Mouse (Mus musculus) hindbrain, embryonic 15.5 days (tissue): ENCODE results near the gene Scfd2. TPM values are rescaled to one million over a fixed set of nuclear protein-coding genes. Genes with fewer than 3 reads are reported as not detected.

Experiments
- ATAC-seq: fragments of 200-750 bp; cut with Nextera tagmentation; 2 replicates; pipeline ENCODE4 v1.8.0; 2017; ENCODE audit warnings: low read depth, moderate number of reproducible peaks, moderate TSS enrichment; ENCODE audit not compliant: low FRiP score
- H3K27ac ChIP-seq: fragments of 300-500 bp; sonication (generic); replicated peaks from 2 replicates; pipeline ENCODE4 v1.5.1; 2015; ENCODE audit warnings: mild to moderate bottlenecking, inconsistent platforms
- H3K27me3 ChIP-seq: fragments of 300-500 bp; sonication (generic); 2 replicates; pipeline ENCODE4 v1.6.1; 2015; ENCODE audit warnings: control low read depth, inconsistent platforms
- H3K36me3 ChIP-seq: fragments of 300-500 bp; sonication (generic); 2 replicates; pipeline ENCODE4 v1.6.1; 2015; ENCODE audit warnings: control low read depth, inconsistent platforms
- H3K4me1 ChIP-seq: fragments of 300-500 bp; sonication (generic); replicated peaks from 2 replicates; pipeline ENCODE4 v1.6.1; 2015; ENCODE audit warnings: control low read depth, inconsistent platforms
- H3K4me2 ChIP-seq: fragments of 300-500 bp; sonication (generic); 2 replicates; pipeline ENCODE4 v1.6.1; 2015; ENCODE audit warnings: moderate library complexity, mild to moderate bottlenecking, inconsistent platforms
- H3K4me3 ChIP-seq: fragments of 300-500 bp; sonication (generic); 2 replicates; pipeline ENCODE4 v1.5.1; 2015; ENCODE audit warnings: mild to moderate bottlenecking, inconsistent platforms
- H3K9ac ChIP-seq: fragments of 300-500 bp; sonication (generic); 2 replicates; pipeline ENCODE4 v1.6.1; 2015; ENCODE audit warnings: inconsistent platforms
- H3K9me3 ChIP-seq: fragments of 300-500 bp; sonication (generic); 2 replicates; pipeline ENCODE4 v1.6.1; 2016; ENCODE audit warnings: control low read depth, inconsistent platforms
- WGBS: fragments of 180-500 bp; shearing (Covaris S2); methylation state at CpG from one replicate; pipeline ENCODE4 v1.1.7; 2015; 5-methylcytosine and 5-hydroxymethylcytosine counted together
- polyA plus RNA-seq: library from polyadenylated mRNA; unstranded; fragments of >200 nt; fragmentation: Nextera tagmentation; extraction: Ambion mirVana; gene quantifications from 2 replicates; pipeline ENCODE4 v1.2.1, GENCODE M21; 2015

Gene Scfd2
- polyA plus RNA-seq = 19.6 and 20.7 TPM in 2 replicates

DNA sequence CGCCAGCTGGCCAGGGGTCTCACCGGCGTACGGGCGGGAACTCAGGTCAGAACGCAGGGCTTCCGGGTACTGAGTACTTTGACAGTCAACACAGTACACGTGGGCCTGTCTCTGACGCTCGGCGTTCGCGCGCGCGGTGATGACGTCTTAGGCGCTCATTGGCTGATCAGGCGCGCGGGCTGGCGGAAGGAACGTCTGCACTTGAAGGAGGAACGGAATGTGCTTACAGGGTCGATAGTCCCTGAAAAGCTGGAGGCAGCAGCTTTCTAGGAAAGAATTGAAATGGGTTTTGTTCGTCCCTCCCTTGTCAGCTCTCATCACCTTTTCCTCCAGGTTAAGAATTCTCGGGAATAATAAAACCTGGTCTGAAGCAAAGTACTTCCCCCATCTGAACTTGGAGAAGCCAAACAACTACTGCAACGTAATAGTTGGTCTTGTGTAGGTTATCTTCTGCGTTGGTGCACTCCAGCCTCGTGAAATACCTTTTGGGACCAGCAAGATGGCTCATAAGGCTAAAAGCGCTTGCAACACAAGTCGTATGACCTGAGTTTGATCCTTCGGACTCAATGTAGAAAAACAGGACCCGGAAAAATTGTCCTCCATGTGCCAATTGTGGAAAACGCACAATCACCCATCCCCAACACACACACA lies at the start of gene Scfd2:
TSS of gene Scfd2 (minus strand) at position 130 of the 651 bp plus-strand sequence.
- ATAC-seq = peak; percentile 89
- WGBS = 6% methylated on average over 35 of the region's 35 CpGs
- peak within 1 kb of the TSS; percentile 98 for H3K4me2 ChIP-seq
- no peaks in the 10 kb centered on the region for H3K9me3 ChIP-seq
- no peaks in the 10 kb centered on the region for H3K27me3 ChIP-seq
- H3K36me3 ChIP-seq = no peaks in the 10 kb centered on the region
- H3K9ac ChIP-seq = peak within 1 kb of the TSS; percentile 59
- H3K27ac ChIP-seq = peak within 1 kb of the TSS; percentile 71; the same call in 1 of the 2 replicates
- peaks cover 39% of the 10 kb centered on the region for H3K4me1 ChIP-seq
- peak within 1 kb of the TSS; percentile 91 for H3K4me3 ChIP-seq

- Histone ChIP-seq H3K27me3 (no peaks in the 10 kb centered on the region), H3K9ac (no peak overlapping the region), H3K36me3 (peaks cover 32% of the 10 kb centered on the region), H3K4me3 (no peak overlapping the region), H3K9me3 (no peaks in the 10 kb centered on the region), H3K4me2 (no peak overlapping the region), H3K4me1 (no peaks in the 10 kb centered on the region), H3K27ac (no peak overlapping the region)
- WGBS = 93% methylated on average over 6 of the region's 6 CpGs
- ATAC-seq = no peak
Measured at GRCm38 (mm10) chr5:74571767-74572166, 40.2 kb upstream of the Scfd2 start.

DNA sequence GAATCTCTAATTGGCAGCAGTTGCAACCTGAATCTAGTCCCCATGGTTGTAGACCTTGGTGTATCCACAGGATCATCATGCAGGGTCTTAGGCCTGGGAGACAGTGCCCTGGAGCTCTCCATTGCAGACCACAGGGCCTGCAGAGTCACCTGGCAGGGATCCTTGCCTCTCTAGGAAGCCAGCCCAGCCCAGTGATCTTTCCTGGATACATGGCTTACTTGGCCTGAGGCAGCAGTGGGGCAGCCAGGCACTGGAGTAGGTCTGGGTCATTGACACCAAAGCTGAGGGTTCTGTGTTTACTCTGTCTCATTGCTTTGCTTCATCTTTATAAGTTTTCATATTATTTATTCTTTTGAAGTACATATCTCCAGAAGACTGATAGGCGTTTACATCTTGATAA lies 29.6 kb upstream of the Scfd2 start:
- no peak for ATAC-seq
- peaks cover 59% of the 10 kb centered on the region for H3K36me3 ChIP-seq
- 96% methylated on average over 1 of the region's 1 CpGs for WGBS

DNA sequence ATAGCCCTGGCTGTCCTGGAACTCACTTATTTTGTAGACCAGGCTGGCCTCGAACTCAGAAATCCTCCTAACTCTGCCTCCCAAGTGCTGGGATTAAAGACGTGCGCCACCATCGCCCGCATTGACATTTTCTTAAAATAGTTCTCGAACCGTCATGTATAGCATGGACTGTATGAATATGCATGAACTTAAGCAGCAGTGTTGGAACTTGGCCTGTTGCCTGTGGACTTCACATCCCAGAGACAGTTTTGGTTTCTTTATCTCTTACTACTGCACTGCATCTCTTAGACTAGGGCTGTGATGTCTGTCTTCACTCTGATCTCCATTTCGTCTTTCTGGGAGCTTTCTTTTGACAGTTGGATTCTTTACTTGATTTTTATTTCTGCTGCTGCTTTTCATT lies 18.0 kb upstream of the Scfd2 start:
- 79% methylated on average over 8 of the region's 8 CpGs for WGBS
- H3K4me1 ChIP-seq = no peaks in the 10 kb centered on the region
- no peaks in the 10 kb centered on the region for H3K9me3 ChIP-seq
- H3K4me3 ChIP-seq = no peak overlapping the region
- no peak for ATAC-seq
- no peak overlapping the region for H3K27ac ChIP-seq
- H3K36me3 ChIP-seq = peaks cover 49% of the 10 kb centered on the region
- no peak overlapping the region for H3K9ac ChIP-seq
- H3K4me2 ChIP-seq = no peak overlapping the region
- no peaks in the 10 kb centered on the region for H3K27me3 ChIP-seq

More for the DNA sequence above, 29.6 kb upstream of the Scfd2 start:
- H3K4me2 ChIP-seq = no peak overlapping the region
- no peaks in the 10 kb centered on the region for H3K9me3 ChIP-seq
- no peak overlapping the region for H3K4me3 ChIP-seq
- no peak overlapping the region for H3K27ac ChIP-seq
- no peaks in the 10 kb centered on the region for H3K27me3 ChIP-seq
- H3K4me1 ChIP-seq = no peaks in the 10 kb centered on the region
- no peak overlapping the region for H3K9ac ChIP-seq

- Histone ChIP-seq H3K9ac (no peak overlapping the region), H3K27ac (no peak overlapping the region), H3K4me1 (no peaks in the 10 kb centered on the region), H3K4me3 (no peak overlapping the region), H3K36me3 (peaks cover 58% of the 10 kb centered on the region), H3K9me3 (no peaks in the 10 kb centered on the region), H3K27me3 (no peaks in the 10 kb centered on the region), H3K4me2 (no peak overlapping the region)
- ATAC-seq = no peak
- 90% methylated on average over 4 of the region's 4 CpGs for WGBS
Measured at GRCm38 (mm10) chr5:74545606-74546005, 14.0 kb upstream of the Scfd2 start.

GRCm38 (mm10) chr5:74536180-74536947 lies 4.8 kb upstream of the Scfd2 start:
- no peaks in the 10 kb centered on the region for H3K9me3 ChIP-seq
- H3K4me2 ChIP-seq = peak overlapping the region; percentile 60
- peak overlapping the region; percentile 87 for H3K9ac ChIP-seq
- WGBS = 49% methylated on average over 12 of the region's 12 CpGs
- H3K27me3 ChIP-seq = no peaks in the 10 kb centered on the region
- H3K4me3 ChIP-seq = peak overlapping the region; percentile 78
- peak overlapping the region; percentile 90 for H3K27ac ChIP-seq
- no peaks in the 10 kb centered on the region for H3K36me3 ChIP-seq
- peaks cover 31% of the 10 kb centered on the region for H3K4me1 ChIP-seq
- no peak for ATAC-seq

DNA sequence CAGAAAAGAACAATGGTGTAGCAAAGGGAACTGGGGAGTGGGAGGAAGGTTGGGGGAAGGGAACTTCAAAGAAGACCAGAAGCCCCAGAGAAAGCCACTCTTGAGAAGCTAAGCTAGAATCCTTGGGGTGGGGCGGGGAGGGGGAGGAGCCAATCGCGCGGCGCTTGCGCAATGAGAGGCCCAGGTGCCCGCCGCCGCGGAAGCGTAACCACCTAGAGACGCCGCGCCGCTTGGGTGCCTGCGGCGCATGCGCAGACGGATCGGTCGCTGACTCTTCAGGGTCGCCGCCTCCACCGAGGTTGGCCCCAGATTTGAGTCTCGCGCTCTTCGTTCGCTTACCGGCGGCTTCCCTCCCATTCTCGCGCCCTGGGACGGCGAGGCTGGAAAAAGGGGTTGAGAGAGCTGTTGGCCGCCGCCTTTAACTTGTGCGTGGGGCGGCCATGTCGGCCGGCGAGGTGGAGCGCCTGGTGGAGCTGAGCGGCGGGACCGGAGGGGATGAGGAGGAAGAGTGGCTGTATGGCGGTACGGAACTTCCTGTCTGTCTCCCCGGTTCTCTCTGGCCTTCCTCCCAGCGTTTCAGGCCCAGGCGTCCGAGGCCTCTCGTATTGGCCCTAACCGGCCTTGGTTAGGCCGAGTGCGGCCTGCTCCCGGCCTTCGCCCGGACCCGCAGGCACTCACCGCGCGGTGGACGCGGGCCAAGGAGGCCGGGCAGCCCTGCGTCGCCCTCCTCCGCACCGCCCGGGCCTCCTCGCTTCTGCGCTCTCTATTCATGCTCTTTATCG lies 3.9 kb upstream of the Scfd2 start, which contains the start of gene Fip1l1:
TSS of gene Fip1l1 (plus strand) at position 210 of the 782 bp plus-strand sequence.
- H3K36me3 ChIP-seq = no peaks in the 10 kb centered on the region
- H3K9ac ChIP-seq = peak within 1 kb of the TSS; percentile 87
- peak within 1 kb of the TSS; percentile 60 for H3K4me2 ChIP-seq
- H3K9me3 ChIP-seq = no peaks in the 10 kb centered on the region
- H3K27ac ChIP-seq = peak within 1 kb of the TSS; percentile 90
- peak within 1 kb of the TSS; percentile 78 for H3K4me3 ChIP-seq
- WGBS = under 1% methylated on average over 72 of the region's 73 CpGs
- H3K4me1 ChIP-seq = peaks cover 38% of the 10 kb centered on the region
- no peaks in the 10 kb centered on the region for H3K27me3 ChIP-seq
- ATAC-seq = peak; percentile 93

DNA sequence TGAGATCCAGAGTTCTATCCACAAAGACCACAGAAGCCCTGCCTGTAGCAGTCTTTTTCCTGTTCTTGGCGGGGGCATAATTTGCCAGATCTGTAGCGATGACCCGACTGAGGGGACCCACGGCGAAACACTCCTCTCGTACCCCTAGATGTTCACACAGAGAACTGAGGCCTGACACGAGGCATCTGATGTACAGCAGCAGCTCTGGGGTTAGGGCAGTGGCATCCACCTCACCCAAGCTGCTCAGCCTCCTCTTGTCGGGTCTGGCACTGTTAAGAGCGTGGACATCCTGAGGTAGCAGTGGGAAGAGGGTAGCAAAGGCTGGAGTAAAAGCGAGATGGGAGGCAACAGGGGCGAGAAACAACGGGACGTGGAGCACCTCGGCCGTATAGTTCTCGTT lies 774 bp downstream of the Scfd2 start:
- H3K36me3 ChIP-seq = no peaks in the 10 kb centered on the region
- no peak overlapping the region for H3K27ac ChIP-seq
- H3K27me3 ChIP-seq = no peaks in the 10 kb centered on the region
- H3K4me3 ChIP-seq = peak overlapping the region; percentile 91
- ATAC-seq = no peak
- peaks cover 33% of the 10 kb centered on the region for H3K4me1 ChIP-seq
- H3K9ac ChIP-seq = peak overlapping the region; percentile 59
- peak overlapping the region; percentile 98 for H3K4me2 ChIP-seq
- WGBS = 20% methylated on average over 16 of the region's 16 CpGs
- H3K9me3 ChIP-seq = no peaks in the 10 kb centered on the region

- 89% methylated on average over 5 of the region's 5 CpGs for WGBS
- H3K36me3 ChIP-seq = no peaks in the 10 kb centered on the region
- ATAC-seq = no peak
- H3K4me2 ChIP-seq = no peak overlapping the region
- H3K9ac ChIP-seq = no peak overlapping the region
- peaks cover 26% of the 10 kb centered on the region for H3K4me1 ChIP-seq
- no peaks in the 10 kb centered on the region for H3K9me3 ChIP-seq
- no peaks in the 10 kb centered on the region for H3K27me3 ChIP-seq
- H3K4me3 ChIP-seq = no peak overlapping the region
- H3K27ac ChIP-seq = no peak overlapping the region
Measured at GRCm38 (mm10) chr5:74527025-74527424, 4.5 kb downstream of the Scfd2 start.

GRCm38 (mm10) chr5:74511686-74512085 lies 19.9 kb downstream of the Scfd2 start:
- Histone ChIP-seq H3K27me3 (no peaks in the 10 kb centered on the region), H3K4me1 (no peaks in the 10 kb centered on the region), H3K4me2 (no peak overlapping the region), H3K9me3 (no peaks in the 10 kb centered on the region), H3K9ac (no peak overlapping the region), H3K27ac (no peak overlapping the region), H3K4me3 (no peak overlapping the region), H3K36me3 (no peaks in the 10 kb centered on the region)
- ATAC-seq = no peak

DNA sequence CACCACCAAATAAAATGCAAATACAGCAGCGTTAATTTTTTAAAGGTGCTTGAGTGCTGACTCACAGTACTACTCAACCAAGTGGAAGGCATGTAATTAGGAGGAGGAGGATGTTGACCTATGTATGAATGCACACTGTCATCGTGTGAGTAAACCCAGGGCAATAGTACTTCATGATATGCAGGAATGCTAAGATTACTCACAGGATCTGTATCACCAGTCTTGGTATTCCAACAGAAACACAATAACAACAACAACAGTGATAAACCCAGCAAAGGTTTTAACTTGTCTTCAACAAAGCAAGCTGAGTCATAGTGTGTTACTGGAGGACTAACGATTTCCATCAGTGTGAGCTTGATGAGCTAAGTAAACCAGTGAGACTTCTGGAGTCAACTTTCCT lies 38.9 kb downstream of the Scfd2 start:
- no peak overlapping the region for H3K9ac ChIP-seq
- WGBS = 88% methylated on average over 3 of the region's 3 CpGs
- H3K4me1 ChIP-seq = no peaks in the 10 kb centered on the region
- H3K36me3 ChIP-seq = no peaks in the 10 kb centered on the region
- H3K4me3 ChIP-seq = no peak overlapping the region
- no peak overlapping the region for H3K27ac ChIP-seq
- no peak for ATAC-seq
- H3K9me3 ChIP-seq = no peaks in the 10 kb centered on the region
- H3K4me2 ChIP-seq = no peak overlapping the region
- H3K27me3 ChIP-seq = no peaks in the 10 kb centered on the region

DNA sequence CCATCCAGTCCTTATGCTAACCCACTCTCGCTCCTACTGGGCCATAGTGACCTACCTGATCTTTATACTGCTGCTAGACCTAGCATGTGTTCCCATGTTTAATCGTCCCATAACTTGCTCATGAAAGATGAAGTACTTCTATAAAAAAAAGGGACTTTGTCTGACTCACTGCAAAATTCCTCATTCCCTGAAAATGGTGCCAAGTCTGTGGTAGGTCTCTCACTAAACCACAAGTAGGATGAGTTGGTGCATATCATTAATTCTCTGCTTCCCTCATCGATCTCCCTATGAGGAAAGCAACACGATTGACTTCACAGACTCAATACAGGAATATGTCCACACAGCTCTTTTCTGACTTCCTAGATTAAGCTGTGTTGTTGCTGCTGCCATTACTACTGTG lies 46.9 kb downstream of the Scfd2 start:
- Histone ChIP-seq H3K9ac (no peak overlapping the region), H3K4me3 (no peak overlapping the region), H3K27ac (no peak overlapping the region), H3K36me3 (no peaks in the 10 kb centered on the region), H3K9me3 (no peaks in the 10 kb centered on the region), H3K4me1 (no peaks in the 10 kb centered on the region), H3K27me3 (no peaks in the 10 kb centered on the region), H3K4me2 (no peak overlapping the region)
- 91% methylated on average over 4 of the region's 4 CpGs for WGBS
- no peak for ATAC-seq
